Comparison of ENCODE assay signal across 15 mouse cellular contexts in genomic region chr2:124236831-124237230, GRCm38 (mm10).
"Had no signal": no experiment of that assay in that cellular context is flagged by ENCODE, and none has a peak within 500 bp of the region (broad histone marks: within the 10 kb centered on the region; RNA-seq: fewer than 3 reads in every experiment).

No protein-coding gene starts in this region.

- ATAC-seq: midbrain, embryonic 13.5 days; midbrain, embryonic 15.5 days had no signal

- H3K4me1 ChIP-seq: megakaryocyte, embryonic 14.5 days; stomach, embryonic 15.5 days had no signal

- H3K4me2 ChIP-seq: lung, embryonic 14.5 days; midbrain, embryonic 11.5 days; midbrain, embryonic 13.5 days; midbrain, embryonic 15.5 days; neural tube, embryonic 12.5 days; stomach, embryonic 15.5 days had no signal

- H3K9ac ChIP-seq: lung, embryonic 14.5 days; midbrain, embryonic 13.5 days; midbrain, embryonic 15.5 days; neural tube, embryonic 12.5 days; stomach, embryonic 15.5 days had no signal

- H3K27ac ChIP-seq: midbrain, embryonic 13.5 days; midbrain, embryonic 15.5 days; neural tube, embryonic 12.5 days; stomach, embryonic 15.5 days; stomach, postnatal 0 days had no signal

- H3K36me3 ChIP-seq: midbrain, embryonic 13.5 days; midbrain, embryonic 15.5 days; neural tube, embryonic 12.5 days; stomach, embryonic 15.5 days had no signal

- H3K9me3 ChIP-seq: midbrain, embryonic 13.5 days; midbrain, embryonic 15.5 days; neural tube, embryonic 12.5 days; stomach, embryonic 15.5 days had no signal

- H3K27me3 ChIP-seq: megakaryocyte, embryonic 14.5 days; midbrain, embryonic 13.5 days; midbrain, embryonic 15.5 days; neural tube, embryonic 12.5 days; stomach, embryonic 15.5 days had no signal

- DNase-seq: lung, adult 18-20 months; lung, embryonic 14.5 days; lung, postnatal 10 days; lung, postnatal 4 days; right cerebral cortex, postnatal 14 days; thymus, adult 2 months; thymus, postnatal 25 days; thymus, postnatal 4 days had no signal

- H3K4me3 ChIP-seq: megakaryocyte, embryonic 14.5 days; midbrain, embryonic 13.5 days; midbrain, embryonic 15.5 days; neural tube, embryonic 12.5 days; stomach, embryonic 15.5 days had no signal
